ENCODE assay signal across 8 mouse cellular contexts in genomic region chr9:63398611-63399462, GRCm38 (mm10). TPM values are rescaled to one million over a fixed set of nuclear protein-coding genes. Genes with fewer than 3 reads are reported as not detected.
A peak's percentile ranks its signal among the peaks of the same experiment; 100 is the strongest.
DNase-seq lines count a peak whose midpoint lies in the region; ATAC-seq and TF ChIP-seq lines count a peak whose summit lies in the region.

Gene 2300009A05Rik, minus strand, starts transcription at chr9:63399246.

- peak; percentile 95 for DNase-seq in T-cell, adult 2 months (ENCODE audit: low spot score)
- DNase-seq in cerebellum, postnatal 36 days = peak; percentile 94 to 97
- DNase-seq in gastrocnemius, adult 18-20 months (ENCODE audit: low spot score) = peak; percentile 96
- peak; percentile 94 to 96 for DNase-seq in left cerebral cortex, adult 2 months (ENCODE audit: extremely low spot score in 1 of 2, low spot score in 2 of 2)
- DNase-seq in right cerebral cortex, adult 2 months (ENCODE audit: low spot score in 2 of 2) = peak; percentile 88 to 93
- peak; percentile 96 for DNase-seq in urinary bladder, postnatal 14 days (ENCODE audit: low spot score)

- H3K4me2 ChIP-seq in hindbrain, embryonic 16.5 days (ENCODE audit: low read length) = peak within 1 kb of the TSS; percentile 81

- no peaks in the 10 kb centered on the region for H3K27me3 ChIP-seq in hindbrain, embryonic 16.5 days (replicated peaks; ENCODE audit: control insufficient read depth, insufficient read depth, low read length)

- peak within 1 kb of the TSS; percentile 88 for H3K27ac ChIP-seq in hindbrain, embryonic 16.5 days (ENCODE audit: low read depth, low read length)
- H3K27ac ChIP-seq in left cerebral cortex, adult 2 months = peak within 1 kb of the TSS; percentile 88

- H3K4me3 ChIP-seq in hindbrain, embryonic 16.5 days (ENCODE audit: low read length) = peak within 1 kb of the TSS; percentile 98
- H3K4me3 ChIP-seq in left cerebral cortex, adult 2 months = peak within 1 kb of the TSS; percentile 85

- peak within 1 kb of the TSS; percentile 91 for H3K9ac ChIP-seq in hindbrain, embryonic 16.5 days (ENCODE audit: low read depth, low read length)

- intact Hi-C loops in left cerebral cortex, adult 2 months (cut with DNase I) = loop anchor here (2.0 to 10.0 kb wide), 4 partner anchors 20 to 554 kb away; partner anchors contain the start of genes Aagab and Iqch

- no peaks in the 10 kb centered on the region for H3K9me3 ChIP-seq in hindbrain, embryonic 16.5 days (ENCODE audit: control insufficient read depth, low read length)

- H3K4me1 ChIP-seq in hindbrain, embryonic 16.5 days (ENCODE audit: control insufficient read depth, insufficient read depth, low read depth, low read length) = peaks cover 5% of the 10 kb centered on the region

- no peaks in the 10 kb centered on the region for H3K36me3 ChIP-seq in hindbrain, embryonic 16.5 days (ENCODE audit: control insufficient read depth, insufficient read depth, low read length)

- under 1% methylated on average over 67 of the region's 74 CpGs for WGBS in hindbrain, embryonic 16.5 days

- peak; percentile 97 for ATAC-seq in hindbrain, embryonic 16.5 days
- ATAC-seq in megakaryocyte, adult 5-6 weeks (ENCODE audit: poor library complexity, severe bottlenecking) = peak; percentile 94

- TF ChIP-seq CTCF in left cerebral cortex, adult 2 months (IDR thresholded peaks at IDR 0.05) = no peak

RNA-seq across cellular contexts. Expression of gene 2300009A05Rik, which starts in this region (rescaled TPM):
- total RNA-seq in gastrocnemius, adult 18-20 months (2021) = 10 to 100 TPM; 23.1 to 24.2 TPM
- polyA plus RNA-seq in hindbrain, embryonic 16.5 days (2015; fragmentation: Nextera tagmentation; extraction: Ambion mirVana) = 63.3 and 69.7 TPM in 2 replicates
- total RNA-seq in left cerebral cortex, adult 2 months (2021) = 10 to 100 TPM; 23.4 to 25.5 TPM
- 13.5 and 19.0 TPM in 2 replicates for total RNA-seq in megakaryocyte, adult 5-6 weeks (2015)
- total RNA-seq in megakaryocyte, adult 5-6 weeks (2017) = 3.1 and 6.2 TPM in 2 replicates

Comparison
In these comparisons a context has a peak if more than half of its experiments do, and no peak if none do; other contexts are left out.
1. Peak in every context shown above with its lines: DNase-seq, ATAC-seq, H3K4me3 ChIP-seq and H3K27ac ChIP-seq.